Mouse (Mus musculus) bone marrow macrophage, adult 2 months (primary cell): ENCODE measurements around the gene Itgad.

ENCODE experiments used
- CTCF ChIP-seq: IDR thresholded peaks from 2 replicates; pipeline ENCODE4 v1.5.1; 2012; ENCODE audit warnings: low read depth, mild to moderate bottlenecking, low read length, moderate library complexity
- POLR2A ChIP-seq: IDR thresholded peaks from 2 replicates; pipeline ENCODE4 v1.6.1; 2012; ENCODE audit warnings: mild to moderate bottlenecking, low read depth, low read length, borderline replicate concordance

- TF ChIP-seq CTCF (no peak), POLR2A (no peak)
These were observed 27.5 kb downstream of the Itgad start for GRCm38 (mm10) chr7:128181691-128182090.
